Mouse (Mus musculus) intestine, embryonic 14.5 days (tissue): ENCODE measurements around the gene Tle4. TPM values are rescaled to one million over a fixed set of nuclear protein-coding genes. Genes with fewer than 3 reads are reported as not detected.

ENCODE experiments used
- ATAC-seq: fragments of 200-750 bp; cut with Nextera tagmentation; replicated peaks from 2 replicates; pipeline ENCODE4 v1.8.0; 2017; ENCODE audit warnings: low read depth, moderate number of reproducible peaks, moderate TSS enrichment, moderate library complexity; ENCODE audit not compliant: low FRiP score, low TSS enrichment
- DNase-seq: peaks from one replicate; pipeline ENCODE4 v3.0.0-alpha.2; 2018; ENCODE audit warnings: low spot score
- H3K27ac ChIP-seq: fragments of 300-500 bp; sonication (generic); 2 replicates; pipeline ENCODE4 v1.5.1; 2014; ENCODE audit warnings: low read depth, mild to moderate bottlenecking, control low read depth
- H3K27me3 ChIP-seq: fragments of 300-500 bp; sonication (generic); replicated peaks from 2 replicates; pipeline ENCODE4 v1.6.1; 2014; ENCODE audit warnings: low read length, control low read depth; ENCODE audit not compliant: control insufficient read depth, insufficient read depth
- H3K36me3 ChIP-seq: fragments of 300-500 bp; sonication (generic); 2 replicates; pipeline ENCODE4 v1.6.1; 2014; ENCODE audit warnings: low read length, control low read depth; ENCODE audit not compliant: control insufficient read depth, insufficient read depth
- H3K4me1 ChIP-seq: fragments of 300-500 bp; sonication (generic); replicated peaks from 2 replicates; pipeline ENCODE4 v1.6.1; 2014; ENCODE audit warnings: low read length, control low read depth, mixed read lengths; ENCODE audit not compliant: control insufficient read depth, insufficient read depth
- H3K4me2 ChIP-seq: fragments of 300-500 bp; sonication (generic); 2 replicates; pipeline ENCODE4 v1.6.1; 2014; ENCODE audit warnings: low read length
- H3K4me3 ChIP-seq: fragments of 300-500 bp; sonication (generic); 2 replicates; pipeline ENCODE4 v1.5.1; 2014; ENCODE audit warnings: low read depth, low read length, control low read depth, mixed read lengths
- H3K9ac ChIP-seq: fragments of 300-500 bp; sonication (generic); 2 replicates; pipeline ENCODE4 v1.6.1; 2014; ENCODE audit warnings: mild to moderate bottlenecking, low read length
- H3K9me3 ChIP-seq: fragments of 300-500 bp; sonication (generic); 2 replicates; pipeline ENCODE4 v1.6.1; 2016; ENCODE audit warnings: low read length, control low read depth; ENCODE audit not compliant: control insufficient read depth
- WGBS: fragments of 180-500 bp; shearing (Covaris S2); extraction: QIAGEN DNeasy Blood & Tissue Kit; methylation state at CpG from one replicate; pipeline ENCODE4 v1.1.7; 2014; 5-methylcytosine and 5-hydroxymethylcytosine counted together
- polyA plus RNA-seq: library from polyadenylated mRNA; unstranded; fragments of >200 nt; fragmentation: Nextera tagmentation; extraction: Ambion mirVana; gene quantifications from 2 replicates; pipeline ENCODE4 v1.2.1, GENCODE M21; 2014

The Tle4 gene
- polyA plus RNA-seq, 1 experiment from 2014 or later: 15.5 TPM

DNA sequence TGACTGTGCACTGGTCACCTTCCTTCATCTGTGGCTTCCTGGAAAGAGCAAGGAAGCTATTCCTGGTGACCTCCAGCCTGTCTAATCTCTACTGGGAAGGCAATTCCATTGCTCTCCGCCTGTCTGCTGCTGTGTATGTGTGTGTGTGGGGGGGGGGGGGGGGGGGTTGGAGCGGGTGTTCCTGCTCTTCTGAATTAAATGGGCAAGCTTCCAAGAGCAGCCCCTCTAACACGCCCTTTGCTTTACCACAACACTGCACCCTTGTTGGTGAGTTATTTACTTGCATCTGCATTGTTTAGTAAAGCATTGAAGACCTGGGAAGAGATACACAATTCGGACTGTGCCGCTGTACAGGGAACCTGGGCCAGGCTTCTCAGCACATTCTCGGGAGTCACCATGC lies 170.9 kb downstream of the Tle4 start:
- no peaks in the 10 kb centered on the region for H3K36me3 ChIP-seq
- 45% methylated on average over 6 of the region's 6 CpGs for WGBS
- no peaks in the 10 kb centered on the region for H3K9me3 ChIP-seq

DNA sequence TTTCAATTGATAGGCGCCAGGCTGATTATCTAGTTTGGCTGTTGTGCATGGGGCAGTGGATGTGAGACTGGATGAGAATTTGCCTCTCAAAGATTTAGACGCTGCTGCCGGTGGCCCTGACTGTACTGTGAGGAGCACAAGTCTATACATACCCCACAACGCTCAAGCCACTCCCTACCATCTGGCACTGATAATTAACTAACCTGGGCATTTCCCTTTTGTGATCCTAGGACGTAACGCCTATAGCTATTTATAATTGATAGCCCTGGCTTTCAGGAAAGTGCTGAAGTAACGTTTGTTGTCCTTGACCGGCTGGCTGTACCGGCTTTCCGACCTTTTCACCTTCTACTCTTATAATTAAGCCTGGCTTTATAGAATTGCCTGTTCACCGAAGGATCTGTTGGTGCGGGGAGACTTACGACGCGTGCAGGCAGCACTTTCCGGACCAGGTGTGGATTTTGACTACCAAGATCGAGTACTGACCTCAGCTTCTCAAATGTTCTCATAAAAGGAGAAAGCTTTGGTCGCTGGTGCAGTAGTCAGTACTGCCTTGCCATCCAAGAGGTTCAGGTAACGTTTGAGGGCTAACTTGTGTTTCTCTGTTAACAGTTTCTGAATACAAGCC lies 171.5 kb downstream of the Tle4 start:
- DNase-seq (peak; percentile 51), ATAC-seq (no peak)
- no peaks in the 10 kb centered on the region for H3K36me3 ChIP-seq
- H3K4me3 ChIP-seq: no peak overlapping the region
- peaks cover 17% of the 10 kb centered on the region; the same call in 1 of the 2 replicates for H3K4me1 ChIP-seq
- 29% methylated on average over 19 of the region's 19 CpGs for WGBS
- H3K9me3 ChIP-seq: no peaks in the 10 kb centered on the region
- H3K4me2 ChIP-seq: no peak overlapping the region
- H3K27ac ChIP-seq: no peak overlapping the region
- H3K9ac ChIP-seq: no peak overlapping the region
- no peaks in the 10 kb centered on the region for H3K27me3 ChIP-seq

More for the DNA sequence above, 170.9 kb downstream of the Tle4 start:
- no peak overlapping the region for H3K27ac ChIP-seq
- no peak for DNase-seq
- H3K4me3 ChIP-seq: no peak overlapping the region
- peaks cover 17% of the 10 kb centered on the region; the same call in 1 of the 2 replicates for H3K4me1 ChIP-seq
- ATAC-seq: no peak
- no peak overlapping the region for H3K9ac ChIP-seq
- H3K27me3 ChIP-seq: no peaks in the 10 kb centered on the region
- H3K4me2 ChIP-seq: no peak overlapping the region

DNA sequence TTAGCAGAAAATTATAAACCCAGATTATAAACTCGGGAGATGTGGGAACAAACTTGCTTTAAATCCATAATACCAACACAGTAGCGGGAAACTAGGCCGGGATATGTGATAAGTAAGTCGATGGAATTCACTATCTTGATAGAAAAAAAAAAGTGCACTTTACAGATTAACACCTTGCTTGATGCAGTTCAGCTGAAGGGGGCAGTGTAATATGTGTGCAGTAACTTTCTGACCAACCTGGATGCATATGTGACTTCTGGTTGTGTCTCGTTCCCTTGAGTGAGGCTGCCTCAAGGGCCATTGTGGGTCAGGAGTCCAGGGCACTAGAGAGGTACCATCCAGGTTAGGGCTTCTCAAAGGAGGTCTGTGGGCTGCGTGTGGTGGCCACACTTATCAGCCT lies 172.7 kb downstream of the Tle4 start:
- no peak overlapping the region for H3K9ac ChIP-seq
- no peak overlapping the region for H3K27ac ChIP-seq
- peaks cover 17% of the 10 kb centered on the region; the same call in 1 of the 2 replicates for H3K4me1 ChIP-seq
- no peak overlapping the region for H3K4me3 ChIP-seq
- ATAC-seq (no peak), DNase-seq (no peak)
- H3K4me2 ChIP-seq: no peak overlapping the region
- no peaks in the 10 kb centered on the region for H3K27me3 ChIP-seq
- no peaks in the 10 kb centered on the region for H3K36me3 ChIP-seq
- 21% methylated on average over 6 of the region's 6 CpGs for WGBS
- H3K9me3 ChIP-seq: no peaks in the 10 kb centered on the region

DNA sequence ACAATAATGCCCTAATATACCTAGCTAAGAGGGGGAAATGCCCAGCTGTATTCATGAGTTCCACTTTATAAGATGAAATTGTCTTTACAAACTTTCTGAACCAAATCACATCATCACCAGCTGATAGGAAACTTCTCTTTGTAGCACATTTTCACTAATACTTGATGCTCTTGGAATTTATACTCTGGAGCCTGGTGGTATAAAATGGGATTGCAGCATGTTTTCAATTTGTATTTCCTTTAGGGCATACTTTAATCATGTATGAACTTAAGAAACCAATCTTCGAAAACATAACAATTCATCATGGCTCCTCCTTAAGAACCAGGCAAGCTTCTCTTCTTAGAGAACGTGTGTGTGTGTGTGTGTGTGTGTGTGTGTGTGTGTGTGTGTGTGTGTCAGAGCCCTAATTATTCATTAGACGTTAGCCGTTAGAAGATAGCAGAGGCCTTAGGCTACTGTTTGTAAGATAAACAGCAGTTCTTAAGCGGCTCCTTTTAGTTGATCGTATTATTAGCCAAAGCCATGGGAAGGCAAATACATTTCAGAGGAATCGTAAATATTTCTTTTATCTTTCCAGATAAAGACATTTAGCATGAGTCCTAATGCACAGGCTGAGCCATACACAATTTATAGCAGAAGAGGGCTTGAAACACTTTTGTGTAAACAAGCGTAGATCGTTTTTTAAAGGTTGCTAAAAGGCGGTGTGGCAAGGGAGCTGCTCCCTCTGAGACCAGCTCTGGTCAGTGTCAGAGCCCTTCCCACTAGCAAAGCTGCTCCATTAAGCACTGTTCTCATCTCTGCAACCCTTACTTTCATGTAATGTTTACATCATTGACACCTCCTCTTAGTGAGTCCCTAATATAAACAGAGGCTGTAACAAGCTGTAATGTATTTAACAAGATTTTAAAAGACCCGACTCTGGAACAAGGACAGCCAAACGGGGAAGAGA lies 173.6 kb downstream of the Tle4 start:
- peaks cover 17% of the 10 kb centered on the region; the same call in 1 of the 2 replicates for H3K4me1 ChIP-seq
- H3K36me3 ChIP-seq: no peaks in the 10 kb centered on the region
- WGBS: 12% methylated on average over 12 of the region's 12 CpGs
- no peaks in the 10 kb centered on the region for H3K9me3 ChIP-seq
- H3K4me2 ChIP-seq: peak overlapping the region; percentile 15
- no peak overlapping the region for H3K27ac ChIP-seq
- H3K4me3 ChIP-seq: no peak overlapping the region
- H3K9ac ChIP-seq: no peak overlapping the region
- ATAC-seq (peak; percentile 86), DNase-seq (peak; percentile 50)
- H3K27me3 ChIP-seq: no peaks in the 10 kb centered on the region

DNA sequence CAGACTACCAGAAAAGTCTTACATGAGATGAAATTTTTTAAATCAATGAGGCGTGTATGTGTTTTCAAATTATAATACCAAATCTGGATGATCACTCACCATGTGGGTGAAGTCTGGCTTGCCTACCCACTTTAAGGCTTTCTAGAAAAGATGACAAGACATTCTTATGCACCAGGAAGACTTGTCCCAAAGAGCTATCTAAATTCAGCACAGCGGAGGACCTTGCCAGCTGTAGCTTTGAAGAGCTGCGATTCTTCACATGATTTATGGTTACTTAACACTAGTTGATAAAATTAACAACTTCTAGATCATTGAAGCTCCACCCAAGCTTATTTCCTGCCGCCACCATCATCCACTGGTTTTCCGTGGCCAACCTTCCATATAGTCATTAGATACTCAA lies 176.2 kb downstream of the Tle4 start:
- no peak overlapping the region for H3K9ac ChIP-seq
- no peak overlapping the region for H3K27ac ChIP-seq
- H3K27me3 ChIP-seq: no peaks in the 10 kb centered on the region
- peaks cover 17% of the 10 kb centered on the region; the same call in 1 of the 2 replicates for H3K4me1 ChIP-seq
- no peak overlapping the region for H3K4me3 ChIP-seq
- H3K4me2 ChIP-seq: no peak overlapping the region
- ATAC-seq (no peak), DNase-seq (no peak)
- no peaks in the 10 kb centered on the region for H3K36me3 ChIP-seq
- 82% methylated on average over 5 of the region's 5 CpGs for WGBS
- no peaks in the 10 kb centered on the region for H3K9me3 ChIP-seq

DNA sequence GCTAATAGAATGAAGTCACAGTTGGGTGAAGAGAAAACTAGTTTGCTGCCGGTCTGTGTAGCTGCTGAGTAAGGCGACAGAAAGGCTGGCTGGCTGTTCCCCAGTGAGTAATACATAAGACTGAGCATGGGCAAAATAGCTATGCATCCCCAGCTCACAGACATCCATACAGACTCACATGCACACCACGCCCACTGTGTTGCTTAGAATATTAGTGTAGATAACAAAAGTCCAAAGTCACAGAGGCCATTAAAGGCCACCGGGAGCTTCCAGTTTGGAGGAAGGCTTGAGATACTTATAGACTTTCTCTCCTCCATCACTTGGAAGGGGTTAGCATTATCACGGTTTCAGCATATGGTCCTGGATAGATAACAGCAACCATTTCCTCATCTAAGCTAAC lies 178.0 kb downstream of the Tle4 start:
- Histone ChIP-seq H3K4me3 (no peak overlapping the region), H3K9me3 (no peaks in the 10 kb centered on the region), H3K27me3 (no peaks in the 10 kb centered on the region), H3K4me2 (no peak overlapping the region), H3K27ac (no peak overlapping the region), H3K36me3 (no peaks in the 10 kb centered on the region), H3K9ac (no peak overlapping the region), H3K4me1 (0 out of 2 replicates have a peak, but pooled peaks cover 3% of the 10 kb centered on the region)
- WGBS: 79% methylated on average over 5 of the region's 5 CpGs
- ATAC-seq (no peak), DNase-seq (no peak)

DNA sequence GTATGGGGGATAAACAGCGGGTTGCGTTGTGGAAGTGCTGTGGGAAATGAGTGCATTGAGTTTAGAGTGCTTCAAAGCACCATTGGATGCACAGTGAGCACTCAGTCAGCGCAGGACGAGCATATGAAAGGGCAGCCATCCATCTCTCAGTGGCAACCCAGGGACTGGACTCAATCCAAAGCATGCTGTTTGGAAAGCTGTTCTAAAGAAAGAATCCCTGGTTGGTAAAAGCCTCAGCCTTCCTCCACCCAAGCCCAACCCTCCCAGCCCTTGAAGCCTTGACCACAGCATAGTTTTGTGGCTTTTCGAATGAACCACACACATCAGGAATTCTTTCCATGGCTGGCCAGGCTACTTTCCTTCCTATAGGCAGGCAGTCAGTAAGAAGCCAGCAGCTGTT lies 181.0 kb downstream of the Tle4 start:
- WGBS: 57% methylated on average over 5 of the region's 5 CpGs
- Histone ChIP-seq H3K4me1 (no peaks in the 10 kb centered on the region), H3K9me3 (no peaks in the 10 kb centered on the region), H3K27ac (no peak overlapping the region), H3K36me3 (no peaks in the 10 kb centered on the region), H3K4me3 (no peak overlapping the region), H3K9ac (no peak overlapping the region), H3K4me2 (no peak overlapping the region), H3K27me3 (no peaks in the 10 kb centered on the region)
- DNase-seq (no peak), ATAC-seq (no peak)

DNA sequence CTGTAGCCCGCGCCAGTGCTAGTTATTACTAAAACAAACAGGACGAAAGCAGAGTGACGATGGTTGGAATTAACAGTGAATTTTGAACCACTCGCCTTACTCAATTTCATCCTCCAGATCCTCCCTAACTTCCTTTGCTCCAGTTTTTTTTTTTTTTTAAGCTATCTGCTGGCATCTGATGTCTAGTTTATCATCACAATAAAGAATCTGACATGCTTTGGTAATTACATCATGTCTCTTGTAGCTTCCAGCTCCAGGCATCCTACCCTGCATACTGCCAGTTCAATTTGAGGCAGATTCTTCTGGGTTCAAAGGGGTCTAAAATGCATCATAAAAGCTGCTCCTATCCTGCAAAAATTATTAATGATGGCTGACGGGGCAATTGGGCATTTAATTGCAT lies 181.9 kb downstream of the Tle4 start:
- no peak for DNase-seq
- Histone ChIP-seq H3K36me3 (no peaks in the 10 kb centered on the region), H3K4me1 (no peaks in the 10 kb centered on the region), H3K27me3 (no peaks in the 10 kb centered on the region), H3K9ac (no peak overlapping the region), H3K27ac (no peak overlapping the region), H3K4me3 (no peak overlapping the region), H3K9me3 (no peaks in the 10 kb centered on the region), H3K4me2 (no peak overlapping the region)
- 61% methylated on average over 6 of the region's 6 CpGs for WGBS
- ATAC-seq: no peak
